Mouse (Mus musculus) stomach, postnatal 0 days (tissue): ENCODE results near the gene Eml1.

Experiments
- CTCF ChIP-seq: IDR thresholded peaks from 2 replicates; pipeline ENCODE4 v1.5.1; 2016; ENCODE audit warnings: antibody characterized with exemption, low read depth, mild to moderate bottlenecking, moderate library complexity
- EP300 ChIP-seq: optimal IDR thresholded peaks from 2 replicates; pipeline ENCODE3; 2016; ENCODE audit warnings: antibody characterized with exemption

GRCm38 (mm10) chr12:108378379-108379133, 7.8 kb downstream of the Eml1 start:
- TF ChIP-seq CTCF, result no peak
- no peak for TF ChIP-seq EP300
